Mouse (Mus musculus): ENCODE measurements around the gene Foxn3. TPM values are rescaled to one million over a fixed set of nuclear protein-coding genes. Genes with fewer than 3 reads are reported as not detected.

The Foxn3 gene
- polyA plus RNA-seq, 1 experiment from 2014 or later = 94.3 TPM

GRCm38 (mm10) chr12:99263592-99264335, 299.6 kb downstream of the Foxn3 start:
- ATAC-seq = no peak
- no peak for TF ChIP-seq EP300 (IDR thresholded peaks at IDR 0.05)
- TF ChIP-seq CTCF (IDR thresholded peaks at IDR 0.05) = no peak
- peaks cover 13% of the 10 kb centered on the region for H3K4me1 ChIP-seq (ENCODE audit: insufficient read depth, low read depth, low read length)
- H3K4me2 ChIP-seq (replicated peaks; ENCODE audit: low read depth, low read length) = no peak overlapping the region
- DNase-seq (ENCODE audit: low spot score) = no peak
- H3K27me3 ChIP-seq (replicated peaks; ENCODE audit: insufficient read depth, low read length) = no peaks in the 10 kb centered on the region
- no peaks in the 10 kb centered on the region for H3K9me3 ChIP-seq (ENCODE audit: low read length)
- H3K36me3 ChIP-seq (ENCODE audit: insufficient read depth, low read length) = no peaks in the 10 kb centered on the region; the same call in 1 of the 2 replicates
- no peak overlapping the region for H3K4me3 ChIP-seq (ENCODE audit: low read depth, low read length)
- whole genome bisulfite sequencing = 67% methylated on average over 12 of the region's 12 CpGs
- H3K27ac ChIP-seq (ENCODE audit: low read length) = no peak overlapping the region
- H3K9ac ChIP-seq (replicated peaks; ENCODE audit: low read depth) = no peak overlapping the region

- H3K4me2 ChIP-seq (replicated peaks; ENCODE audit: low read depth, low read length) = no peak overlapping the region
- no peak overlapping the region for H3K4me3 ChIP-seq (ENCODE audit: low read depth, low read length)
- TF ChIP-seq EP300 (IDR thresholded peaks at IDR 0.05) (peak; percentile 88), CTCF (IDR thresholded peaks at IDR 0.05) (no peak)
- no peak overlapping the region for H3K9ac ChIP-seq (replicated peaks; ENCODE audit: low read depth)
- no peaks in the 10 kb centered on the region for H3K27me3 ChIP-seq (replicated peaks; ENCODE audit: insufficient read depth, low read length)
- WGBS = 56% methylated on average over 1 of the region's 1 CpGs
- H3K36me3 ChIP-seq (ENCODE audit: insufficient read depth, low read length) = no peaks in the 10 kb centered on the region; the same call in 1 of the 2 replicates
- 0 out of 2 replicates have a peak overlapping the region, but pooled peaks have one; percentile 14 for H3K27ac ChIP-seq (ENCODE audit: low read length)
- ATAC-seq (peak; percentile 33), DNase-seq (ENCODE audit: low spot score) (peak; percentile 58)
- H3K4me1 ChIP-seq (ENCODE audit: insufficient read depth, low read depth, low read length) = peaks cover 8% of the 10 kb centered on the region
- H3K9me3 ChIP-seq (ENCODE audit: low read length) = no peaks in the 10 kb centered on the region
Measured at GRCm38 (mm10) chr12:99262840-99263239, 300.5 kb downstream of the Foxn3 start.

GRCm38 (mm10) chr12:99262066-99262599, 301.2 kb downstream of the Foxn3 start:
- no peaks in the 10 kb centered on the region for H3K27me3 ChIP-seq (replicated peaks; ENCODE audit: insufficient read depth, low read length)
- no peaks in the 10 kb centered on the region for H3K9me3 ChIP-seq (ENCODE audit: low read length)
- H3K4me1 ChIP-seq (ENCODE audit: insufficient read depth, low read depth, low read length) = peaks cover 6% of the 10 kb centered on the region
- H3K4me3 ChIP-seq (ENCODE audit: low read depth, low read length) = no peak overlapping the region
- H3K4me2 ChIP-seq (replicated peaks; ENCODE audit: low read depth, low read length) = 0 out of 2 replicates have a peak overlapping the region, but pooled peaks have one; percentile 25
- H3K9ac ChIP-seq (replicated peaks; ENCODE audit: low read depth) = no peak overlapping the region
- 46% methylated on average over 11 of the region's 11 CpGs for WGBS
- DNase-seq (ENCODE audit: low spot score) (peak; percentile 49), ATAC-seq (peak; percentile 20; the same call in 1 of the 2 replicates)
- 0 out of 2 replicates have a peak overlapping the region, but pooled peaks have one; percentile 14 for H3K27ac ChIP-seq (ENCODE audit: low read length)
- H3K36me3 ChIP-seq (ENCODE audit: insufficient read depth, low read length) = no peaks in the 10 kb centered on the region; the same call in 1 of the 2 replicates
- no peak for TF ChIP-seq EP300 (IDR thresholded peaks at IDR 0.05)
- TF ChIP-seq CTCF (IDR thresholded peaks at IDR 0.05) = peak; percentile 10; the same call in 1 of the 2 replicates

- ATAC-seq (0 out of 2 replicates have a peak, but pooled peaks have one; percentile 6), DNase-seq (ENCODE audit: low spot score) (peak; percentile 61)
- Histone ChIP-seq H3K4me2 (replicated peaks; ENCODE audit: low read depth, low read length) (no peak overlapping the region), H3K4me1 (ENCODE audit: insufficient read depth, low read depth, low read length) (peaks cover 4% of the 10 kb centered on the region), H3K9ac (replicated peaks; ENCODE audit: low read depth) (no peak overlapping the region), H3K36me3 (ENCODE audit: insufficient read depth, low read length) (no peaks in the 10 kb centered on the region), H3K27ac (ENCODE audit: low read length) (peak overlapping the region; percentile 17; the same call in 1 of the 2 replicates), H3K9me3 (ENCODE audit: low read length) (no peaks in the 10 kb centered on the region), H3K27me3 (replicated peaks; ENCODE audit: insufficient read depth, low read length) (no peaks in the 10 kb centered on the region), H3K4me3 (ENCODE audit: low read depth, low read length) (no peak overlapping the region)
- WGBS = 43% methylated on average over 10 of the region's 10 CpGs
- TF ChIP-seq EP300 (IDR thresholded peaks at IDR 0.05) (no peak), CTCF (IDR thresholded peaks at IDR 0.05) (no peak)
Measured at GRCm38 (mm10) chr12:99260171-99260570, 303.2 kb downstream of the Foxn3 start.

GRCm38 (mm10) chr12:99257570-99257969, 305.8 kb downstream of the Foxn3 start:
- 18% methylated on average over 5 of the region's 5 CpGs for WGBS
- H3K9me3 ChIP-seq (ENCODE audit: low read length) = no peaks in the 10 kb centered on the region
- no peak overlapping the region for H3K27ac ChIP-seq (ENCODE audit: low read length)

GRCm38 (mm10) chr12:99256997-99257396, 306.4 kb downstream of the Foxn3 start:
- Histone ChIP-seq H3K27ac (ENCODE audit: low read length) (no peak overlapping the region), H3K4me2 (replicated peaks; ENCODE audit: low read depth, low read length) (no peak overlapping the region), H3K9me3 (ENCODE audit: low read length) (no peaks in the 10 kb centered on the region), H3K9ac (replicated peaks; ENCODE audit: low read depth) (no peak overlapping the region), H3K36me3 (ENCODE audit: insufficient read depth, low read length) (no peaks in the 10 kb centered on the region), H3K27me3 (replicated peaks; ENCODE audit: insufficient read depth, low read length) (no peaks in the 10 kb centered on the region), H3K4me3 (ENCODE audit: low read depth, low read length) (no peak overlapping the region), H3K4me1 (ENCODE audit: insufficient read depth, low read depth, low read length) (peaks cover 4% of the 10 kb centered on the region)
- ATAC-seq (no peak), DNase-seq (ENCODE audit: low spot score) (peak; percentile 23)
- 59% methylated on average over 8 of the region's 8 CpGs for WGBS
- TF ChIP-seq EP300 (IDR thresholded peaks at IDR 0.05) (no peak), CTCF (IDR thresholded peaks at IDR 0.05) (no peak)

More at GRCm38 (mm10) chr12:99257570-99257969, 305.8 kb downstream of the Foxn3 start:
- Histone ChIP-seq H3K4me2 (replicated peaks; ENCODE audit: low read depth, low read length) (no peak overlapping the region), H3K27me3 (replicated peaks; ENCODE audit: insufficient read depth, low read length) (no peaks in the 10 kb centered on the region), H3K4me1 (ENCODE audit: insufficient read depth, low read depth, low read length) (peaks cover 4% of the 10 kb centered on the region), H3K36me3 (ENCODE audit: insufficient read depth, low read length) (no peaks in the 10 kb centered on the region), H3K9ac (replicated peaks; ENCODE audit: low read depth) (no peak overlapping the region), H3K4me3 (ENCODE audit: low read depth, low read length) (no peak overlapping the region)
- DNase-seq (ENCODE audit: low spot score) (no peak), ATAC-seq (no peak)
- TF ChIP-seq CTCF (IDR thresholded peaks at IDR 0.05) = no peak
- no peak for TF ChIP-seq EP300 (IDR thresholded peaks at IDR 0.05)
